Mouse (Mus musculus) right cerebral cortex, adult 18-20 months (tissue): ENCODE data around the gene Hspb9.

ENCODE experiments used
- DNase-seq: peaks from one replicate; pipeline ENCODE4 v3.0.0; 2022; ENCODE audit warnings: mixed read lengths

Gene Hspb9

DNA sequence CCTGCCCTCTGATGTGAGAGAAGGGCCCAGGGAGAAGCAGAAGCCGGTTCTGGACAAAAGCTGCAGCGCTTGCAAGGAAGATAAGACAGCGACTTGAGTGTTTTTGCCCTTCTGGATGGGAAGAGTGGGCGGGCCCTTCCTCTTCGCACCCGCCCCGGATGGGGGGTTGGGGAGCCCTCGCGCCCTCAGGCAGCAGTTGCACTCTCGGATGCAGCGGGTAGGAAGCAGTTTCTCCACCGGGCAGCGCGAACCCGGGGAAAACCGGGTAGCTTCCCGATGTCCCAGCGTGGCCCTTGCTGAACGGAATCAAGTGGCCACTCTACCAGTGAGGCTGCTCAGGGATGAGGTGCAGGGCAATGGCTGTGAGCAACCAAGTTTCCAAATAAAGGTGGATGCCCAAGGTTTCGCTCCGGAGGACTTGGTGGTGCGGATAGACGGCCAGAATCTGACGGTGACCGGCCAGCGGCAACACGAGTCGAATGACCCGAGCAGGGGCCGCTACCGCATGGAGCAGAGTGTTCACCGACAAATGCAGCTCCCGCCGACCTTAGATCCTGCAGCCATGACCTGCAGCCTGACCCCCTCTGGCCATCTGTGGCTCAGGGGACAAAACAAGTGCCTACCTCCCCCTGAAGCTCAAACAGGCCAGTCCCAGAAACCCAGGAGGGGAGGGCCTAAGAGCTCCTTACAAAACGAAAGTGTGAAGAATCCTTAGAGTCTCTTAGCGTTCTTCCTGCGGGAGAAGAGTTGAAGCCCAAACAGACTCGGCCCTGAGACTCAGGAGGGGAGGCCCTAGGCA, at the start of gene Hspb9:
Gene Hspb9 (plus strand): TSS at position 116 of the 799 bp plus-strand sequence.
- peak; percentile 74 for DNase-seq

DNA sequence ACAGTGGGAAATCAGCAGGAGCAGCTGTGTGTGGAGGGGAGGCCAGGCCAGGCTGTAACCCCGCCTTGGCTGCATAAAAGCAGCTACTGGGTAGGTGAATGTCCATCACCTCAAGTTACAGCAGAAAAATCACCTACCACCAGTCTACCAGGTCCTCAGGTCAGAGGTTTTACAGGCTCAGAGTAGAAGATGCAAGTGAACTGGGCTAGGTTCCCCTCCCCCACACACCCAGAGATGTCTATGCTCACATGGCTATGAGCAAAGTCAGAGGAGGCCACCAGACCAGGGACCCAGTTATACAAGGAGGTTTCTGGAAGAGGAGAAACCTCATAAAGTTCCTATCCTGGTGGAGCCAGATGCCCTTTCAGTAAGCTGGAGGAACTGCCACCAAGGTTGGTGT, 42.6 kb upstream of the Hspb9 start:
- no peak for DNase-seq

DNA sequence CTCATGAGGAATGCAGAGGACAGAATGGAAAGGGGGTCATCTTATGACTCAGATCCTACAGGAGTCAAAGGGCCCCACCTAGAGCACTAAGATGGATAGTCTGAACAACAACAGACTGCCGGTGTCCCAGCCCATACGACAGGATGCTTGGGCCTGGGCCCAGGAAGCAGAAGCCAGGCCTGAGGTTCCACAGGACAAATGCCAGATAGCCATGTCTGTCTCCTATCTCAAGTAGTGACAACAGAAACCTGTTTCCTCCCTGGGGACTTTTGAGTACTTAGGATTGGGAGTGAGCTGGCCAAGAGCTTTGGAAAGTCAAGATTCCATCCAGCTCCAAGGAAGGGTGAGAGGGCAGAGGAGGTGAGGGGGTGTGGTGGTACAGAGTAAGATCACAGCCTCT, 41.7 kb upstream of the Hspb9 start:
- no peak for DNase-seq

DNA sequence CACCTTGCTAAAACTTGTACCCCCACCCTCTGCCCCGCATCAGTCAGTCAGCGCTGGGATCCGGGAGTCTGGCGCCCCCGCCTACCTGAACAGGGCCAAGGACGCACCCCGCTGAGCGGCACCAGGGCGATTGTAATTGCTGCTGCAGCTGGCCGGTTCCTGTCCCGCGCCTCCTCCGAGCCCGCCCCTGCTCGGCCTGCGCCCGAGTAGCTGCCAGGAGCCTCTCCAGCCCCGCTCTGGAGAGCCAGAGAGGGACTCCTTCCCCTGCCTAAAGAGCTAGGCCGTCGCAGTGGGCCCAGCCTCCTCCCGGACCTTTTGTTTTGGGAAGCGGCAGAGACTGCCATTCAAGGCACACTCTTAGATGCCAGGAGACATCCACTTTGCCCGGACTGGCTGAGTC, 40.5 kb upstream of the Hspb9 start:
- peak; percentile 13 for DNase-seq

DNA sequence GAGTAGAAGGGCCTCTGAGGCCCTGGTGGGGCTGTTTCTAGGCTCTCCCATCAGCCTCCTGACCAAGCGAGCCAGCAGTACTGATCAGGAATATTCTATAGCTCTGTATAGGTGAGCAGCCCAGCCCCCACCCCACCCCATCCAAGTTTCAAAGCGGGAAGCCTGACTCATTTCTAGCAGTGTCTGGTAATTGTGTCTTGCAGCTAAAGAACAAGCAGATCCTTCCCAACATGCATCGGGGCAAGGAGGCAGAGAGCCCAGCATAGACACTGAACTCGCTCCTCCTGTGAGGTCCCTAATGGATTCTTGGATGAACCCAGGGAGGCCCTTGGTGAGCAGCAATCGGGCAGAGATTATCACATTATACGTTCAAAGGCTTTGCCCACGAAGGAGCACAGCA, 35.8 kb upstream of the Hspb9 start:
- peak; percentile 61 for DNase-seq

DNA sequence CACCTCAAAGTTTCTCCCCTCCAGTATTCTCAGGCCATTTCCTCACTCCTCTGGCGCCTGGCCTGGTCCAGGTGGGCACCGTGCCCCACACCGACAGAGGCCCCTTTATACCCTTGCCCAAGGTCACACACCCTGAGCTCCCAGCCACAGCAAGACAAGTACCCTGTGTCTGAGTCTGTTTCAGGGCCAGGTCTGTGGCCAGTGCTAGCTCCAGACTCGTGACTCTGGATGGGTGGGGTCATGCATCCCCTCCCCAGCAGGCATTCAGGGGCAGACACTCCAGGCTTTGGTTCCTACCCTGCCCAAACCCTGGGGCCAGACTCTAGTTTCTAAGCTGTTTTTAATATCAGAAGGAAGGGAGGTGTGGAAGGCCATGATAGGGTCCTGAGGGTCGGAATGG, 31.8 kb upstream of the Hspb9 start:
- DNase-seq, result no peak

DNA sequence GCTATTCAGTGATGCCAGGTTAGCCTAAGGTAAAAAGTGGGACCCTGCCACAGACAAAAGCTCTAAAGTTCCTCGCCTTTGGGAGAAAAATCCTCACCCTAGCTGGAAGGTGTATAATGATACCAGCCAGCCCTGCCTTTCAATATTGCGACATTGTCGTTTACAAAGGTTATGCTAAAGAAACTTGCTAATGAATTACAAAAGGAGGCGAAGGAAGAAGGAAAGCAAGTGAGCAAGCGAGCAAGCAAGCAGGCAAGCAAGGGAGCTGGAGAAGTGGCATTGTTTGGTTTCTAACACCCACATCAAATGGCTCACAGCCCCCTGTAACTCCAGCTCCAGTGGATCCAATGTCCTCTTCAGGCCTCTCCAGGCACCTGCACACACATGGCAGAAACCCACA, 31.1 kb upstream of the Hspb9 start:
- DNase-seq, result no peak

DNA sequence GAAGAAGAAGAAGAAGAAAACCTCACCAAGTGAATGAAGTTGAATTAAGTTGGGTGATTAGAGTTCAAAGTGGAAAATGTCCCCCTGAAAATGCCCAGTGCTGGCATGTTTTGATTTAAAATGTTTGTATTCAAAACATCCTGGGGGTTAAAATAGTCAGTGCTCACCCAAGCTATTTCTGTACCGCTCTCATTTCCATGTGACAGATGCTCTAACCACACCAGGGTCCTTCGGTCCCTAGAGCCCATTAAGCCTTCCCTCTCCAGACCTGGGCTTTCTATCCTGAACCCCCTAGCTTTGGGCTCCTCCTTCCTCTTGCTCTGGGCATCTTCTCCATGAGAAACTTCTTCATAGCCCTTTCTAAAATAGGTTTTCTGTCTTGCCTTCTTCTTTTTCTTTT, 29.6 kb upstream of the Hspb9 start:
- DNase-seq, result no peak

DNA sequence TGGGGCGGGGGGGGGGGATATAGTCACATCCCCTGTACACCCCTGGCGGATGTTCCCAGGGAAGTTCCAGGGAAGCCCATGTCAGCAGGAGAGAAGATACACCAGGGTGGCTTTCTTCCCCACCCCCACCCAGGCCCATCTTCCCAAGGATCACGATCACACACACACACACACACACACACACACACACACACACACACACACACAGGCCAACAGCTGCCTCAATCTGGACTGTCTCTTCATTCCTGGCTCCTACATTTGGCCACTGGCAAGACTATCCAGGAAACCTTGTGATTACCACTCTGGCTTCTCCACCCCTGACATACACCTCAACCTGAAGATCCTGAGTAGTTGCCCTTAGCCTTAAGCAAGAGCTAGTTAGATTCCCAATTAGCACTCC, 28.3 kb upstream of the Hspb9 start:
- DNase-seq, result no peak

DNA sequence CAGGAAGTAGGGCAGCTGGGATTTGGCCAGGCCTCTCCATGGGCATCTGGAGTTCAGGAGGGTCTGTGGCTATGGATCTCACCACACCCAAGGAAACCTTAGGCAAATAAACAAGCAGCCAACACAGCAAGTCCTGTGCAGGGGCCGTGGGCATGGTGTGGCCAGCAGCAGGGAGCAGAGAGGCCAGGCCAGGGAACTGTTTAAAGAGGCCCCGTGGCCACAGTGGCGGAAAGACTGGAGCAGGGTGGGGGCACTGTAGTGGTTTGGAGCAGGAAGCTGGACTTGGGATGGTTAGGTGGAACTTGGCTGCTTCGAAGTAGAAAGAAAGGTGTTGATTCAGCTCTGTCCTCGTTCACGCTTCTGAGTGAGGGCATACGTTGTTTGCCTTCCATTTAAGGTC, 26.4 kb upstream of the Hspb9 start:
- DNase-seq, result no peak

DNA sequence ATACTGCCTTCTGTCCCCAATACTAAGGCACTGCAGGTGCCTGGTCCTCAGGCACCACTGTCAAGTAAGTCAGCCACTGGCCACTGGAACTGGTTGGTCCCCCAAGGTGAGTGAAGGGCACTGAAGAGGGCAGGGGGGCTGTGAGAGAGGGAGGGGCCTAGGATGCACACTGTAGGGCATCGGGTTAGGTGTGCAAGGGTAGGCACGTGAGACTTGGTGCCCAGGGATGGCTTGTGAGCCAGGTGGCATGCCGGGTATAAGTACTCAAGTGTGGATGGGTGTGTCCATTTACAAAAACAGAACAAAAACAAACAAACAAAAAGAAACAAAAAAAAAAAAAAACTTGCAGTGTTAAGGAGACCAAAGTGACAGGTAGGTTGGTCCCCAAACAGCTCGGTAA, 25.2 kb upstream of the Hspb9 start:
- DNase-seq, result no peak

DNA sequence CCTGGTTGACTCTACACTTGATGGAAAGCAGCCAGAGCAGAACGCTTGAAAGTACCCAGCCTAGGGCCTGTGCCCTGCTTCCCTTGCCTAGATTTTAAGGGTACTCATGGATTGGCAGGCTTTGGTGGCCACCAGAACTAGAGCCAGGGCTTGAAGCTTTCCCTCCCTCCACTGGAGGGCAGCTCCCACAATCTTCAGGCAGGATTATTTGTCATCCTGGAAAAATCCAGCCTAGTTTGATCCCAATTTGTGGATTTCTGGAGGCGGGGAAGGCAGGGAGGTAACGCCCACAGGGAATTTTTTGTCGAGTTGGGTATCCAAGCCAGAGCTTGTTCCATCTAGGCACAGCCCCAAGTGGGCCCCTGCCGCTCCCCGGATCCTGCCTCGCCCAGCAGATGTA, 23.3 kb upstream of the Hspb9 start:
- no peak for DNase-seq

DNA sequence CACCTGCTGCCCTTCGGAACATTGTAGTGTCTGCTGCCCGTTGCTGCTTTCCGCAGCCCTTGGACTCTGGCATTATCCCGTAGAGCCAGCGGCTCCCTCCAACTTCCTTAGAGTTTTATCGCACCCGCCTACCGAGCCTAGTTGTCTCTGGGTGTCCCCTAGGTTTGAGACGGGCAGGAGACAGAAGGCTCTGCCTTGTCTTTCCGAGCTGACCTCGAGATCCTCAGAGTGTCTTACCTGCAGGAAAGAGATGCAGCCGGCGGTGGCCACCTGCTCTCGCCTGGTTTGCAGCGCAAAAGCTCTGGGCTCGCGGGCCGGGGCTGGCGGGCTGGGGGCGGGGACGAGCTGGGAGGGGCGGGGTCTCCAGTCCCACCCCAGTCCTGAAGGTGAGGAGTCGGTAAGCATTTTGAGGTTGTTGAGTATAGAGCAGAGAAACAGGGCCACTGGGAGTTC, 21.5 kb upstream of the Hspb9 start, which contains the start of gene Zfp385c:
Gene Zfp385c (minus strand): TSS at position 292 of the 453 bp plus-strand sequence.
- no peak for DNase-seq

DNA sequence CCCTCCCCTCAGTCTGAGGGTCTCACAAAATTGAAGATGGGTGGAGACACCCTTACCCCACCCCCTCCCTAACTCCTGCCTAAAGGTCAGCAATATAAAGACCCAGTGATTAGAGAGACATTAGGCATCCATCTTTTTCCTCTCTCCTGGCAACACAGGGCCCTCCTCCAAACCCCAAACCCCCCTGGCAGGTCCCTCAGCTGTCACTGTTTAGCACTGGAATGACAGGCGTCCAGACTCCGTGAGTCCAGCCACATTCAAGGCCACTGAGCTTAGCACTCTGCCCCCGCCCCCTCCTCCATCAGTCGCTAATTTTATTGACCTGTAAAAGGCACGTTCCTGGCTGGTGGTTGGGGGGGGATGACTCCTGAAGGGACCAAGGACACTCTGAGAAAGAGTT, 20.5 kb upstream of the Hspb9 start:
- no peak for DNase-seq

DNA sequence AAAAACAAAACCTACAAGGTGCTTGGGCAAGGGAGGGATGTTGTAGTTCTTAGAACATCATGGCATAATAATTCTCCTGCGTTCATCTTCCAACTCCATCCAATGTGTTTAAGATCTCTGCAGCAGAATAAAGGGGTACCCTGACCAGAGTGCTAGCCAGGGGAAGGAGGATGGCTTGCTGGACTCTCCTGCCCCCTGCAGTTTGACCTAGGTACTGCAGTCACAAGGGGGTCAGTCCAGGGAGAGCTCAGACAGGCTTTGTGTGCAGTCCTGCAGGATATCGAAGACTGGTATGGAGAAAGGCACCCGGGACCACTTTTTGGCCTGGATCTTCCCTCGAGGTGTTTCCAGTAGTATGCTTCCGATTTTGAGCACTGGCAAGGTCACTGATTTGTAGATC, 18.7 kb upstream of the Hspb9 start:
- DNase-seq, result peak; percentile 64

DNA sequence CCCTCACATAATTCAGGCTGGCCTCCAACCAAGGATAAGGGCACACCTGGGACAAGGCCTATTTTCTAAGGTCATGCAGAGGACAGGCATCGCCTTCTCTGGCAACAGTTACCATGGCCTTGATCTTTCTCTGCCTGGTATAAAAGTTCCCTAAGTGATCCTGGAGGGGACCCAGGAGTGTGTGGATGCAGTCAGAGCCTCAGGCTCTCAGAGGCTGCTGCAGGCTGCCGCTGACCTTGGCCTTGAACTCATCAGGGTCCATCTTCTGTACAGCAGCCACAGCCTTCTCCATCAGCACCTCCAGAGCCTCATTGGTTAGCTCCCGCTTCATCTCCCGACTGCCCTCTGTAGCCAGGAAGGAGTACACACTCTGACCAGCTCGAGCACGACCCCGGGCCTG, 15.7 kb upstream of the Hspb9 start:
- DNase-seq, result no peak

DNA sequence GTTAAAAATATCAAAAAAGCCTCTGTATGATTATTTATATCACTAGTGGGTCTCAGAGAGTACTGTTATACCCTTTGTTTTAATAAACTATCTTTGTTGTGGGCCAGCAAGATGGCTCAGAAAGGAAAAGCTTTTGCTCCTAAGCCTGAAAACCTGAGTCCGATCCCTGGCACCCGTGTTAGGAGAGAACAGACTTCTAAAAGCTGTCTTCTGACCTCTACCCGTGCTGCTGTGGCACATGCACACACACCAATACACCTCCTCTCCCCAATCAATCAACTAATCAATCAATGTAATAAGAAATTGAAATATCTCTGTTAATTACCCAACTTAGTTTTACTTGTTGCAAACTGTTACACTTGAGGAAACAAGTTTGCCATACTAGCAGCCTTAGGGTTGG, 12.9 kb upstream of the Hspb9 start:
- DNase-seq, result no peak

DNA sequence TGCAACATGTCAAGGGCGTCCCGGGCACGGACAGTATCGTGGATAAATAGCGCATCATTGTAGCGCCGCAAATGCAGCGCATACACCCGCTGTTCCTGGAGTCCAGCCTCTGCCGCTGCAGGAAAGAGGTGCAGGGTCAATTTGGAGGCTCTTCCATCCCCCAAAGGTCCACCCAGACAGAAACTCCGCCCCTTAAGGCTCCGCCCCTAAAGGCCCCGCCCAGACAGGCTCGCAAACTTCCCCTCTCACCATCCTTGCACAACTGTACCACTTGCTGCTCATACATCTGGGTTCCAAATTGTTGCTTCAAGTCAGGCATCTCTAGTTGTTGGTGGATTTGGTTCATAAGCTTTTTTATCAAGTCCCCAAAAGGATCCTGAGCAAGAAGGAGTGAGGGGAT, 12.3 kb upstream of the Hspb9 start:
- DNase-seq, result no peak

DNA sequence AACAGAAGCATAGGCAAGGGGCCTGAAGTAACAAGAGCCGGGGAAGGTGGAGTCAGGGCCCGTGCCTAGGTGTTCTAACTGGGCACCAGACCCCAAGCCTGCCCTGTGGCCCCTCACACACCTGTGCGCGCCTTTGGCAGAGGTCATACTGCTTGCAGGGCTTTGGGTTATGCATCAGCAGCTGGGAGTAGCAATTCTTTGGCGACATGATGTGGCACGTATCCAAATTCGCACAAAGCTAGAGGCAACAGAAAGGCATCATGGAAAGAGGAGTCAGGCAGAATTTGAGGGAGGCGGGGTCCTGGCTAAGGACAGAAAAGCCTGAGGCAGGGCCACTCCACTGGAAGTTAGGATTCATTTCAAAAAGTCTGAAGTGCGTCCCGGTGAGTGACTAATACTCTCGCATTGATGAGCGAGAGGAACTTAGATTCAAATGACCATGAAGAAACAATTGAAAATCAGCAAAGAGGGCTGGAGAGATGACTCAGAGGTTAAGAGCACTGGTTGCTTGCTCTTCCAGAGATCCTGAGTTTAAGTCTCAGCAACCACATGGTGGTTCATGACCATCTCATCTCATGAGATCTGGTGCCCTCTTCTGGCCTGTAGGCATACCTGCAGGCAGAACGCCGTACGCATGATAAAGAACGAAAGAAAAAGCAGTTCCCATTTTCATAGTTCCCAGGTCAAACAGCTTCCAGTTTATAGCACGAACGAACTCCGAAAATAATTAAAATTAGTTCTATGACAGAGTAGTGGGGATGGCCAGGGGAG, 11.4 kb upstream of the Hspb9 start:
- peak; percentile 56 for DNase-seq

DNA sequence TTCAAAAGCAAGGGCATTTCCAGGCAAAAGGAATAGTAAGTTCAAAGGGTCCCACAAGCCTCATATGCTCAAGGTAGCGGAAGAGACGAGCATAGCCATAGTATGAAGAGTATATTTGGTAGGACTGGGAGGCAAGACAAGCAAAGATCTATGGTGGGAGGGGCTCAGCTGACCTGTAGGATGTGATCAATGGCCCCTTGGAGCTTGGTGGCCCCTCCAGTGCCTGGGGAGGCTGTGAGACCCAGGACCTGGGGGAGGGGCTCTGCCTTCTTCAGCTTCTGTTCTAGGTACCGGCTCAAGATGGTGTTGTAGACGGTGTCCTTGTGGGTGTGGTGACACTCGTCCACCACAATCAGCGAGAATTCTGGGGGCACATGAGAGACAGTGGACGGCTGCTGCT, 10.7 kb upstream of the Hspb9 start:
- DNase-seq, result no peak

DNA sequence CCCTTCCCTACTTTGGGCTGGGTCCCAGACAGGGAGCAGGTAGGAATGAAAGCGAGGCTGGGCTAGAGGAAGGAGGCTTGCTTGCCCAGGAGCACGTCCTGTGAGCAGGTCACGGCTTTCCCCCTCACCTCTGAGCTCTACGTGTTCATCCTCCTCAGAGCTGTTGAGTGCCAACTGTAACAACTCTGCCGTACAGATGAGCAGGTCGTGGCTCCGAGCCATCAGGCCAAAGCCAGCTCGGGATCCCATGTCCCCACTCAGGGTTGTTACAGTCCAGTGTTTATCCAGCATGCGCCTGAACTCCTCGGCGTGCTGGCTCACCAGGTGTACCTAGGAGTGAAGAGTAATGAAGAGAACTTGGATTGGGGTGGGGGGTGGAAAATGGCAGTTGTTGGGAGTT, 10.3 kb upstream of the Hspb9 start:
- no peak for DNase-seq

DNA sequence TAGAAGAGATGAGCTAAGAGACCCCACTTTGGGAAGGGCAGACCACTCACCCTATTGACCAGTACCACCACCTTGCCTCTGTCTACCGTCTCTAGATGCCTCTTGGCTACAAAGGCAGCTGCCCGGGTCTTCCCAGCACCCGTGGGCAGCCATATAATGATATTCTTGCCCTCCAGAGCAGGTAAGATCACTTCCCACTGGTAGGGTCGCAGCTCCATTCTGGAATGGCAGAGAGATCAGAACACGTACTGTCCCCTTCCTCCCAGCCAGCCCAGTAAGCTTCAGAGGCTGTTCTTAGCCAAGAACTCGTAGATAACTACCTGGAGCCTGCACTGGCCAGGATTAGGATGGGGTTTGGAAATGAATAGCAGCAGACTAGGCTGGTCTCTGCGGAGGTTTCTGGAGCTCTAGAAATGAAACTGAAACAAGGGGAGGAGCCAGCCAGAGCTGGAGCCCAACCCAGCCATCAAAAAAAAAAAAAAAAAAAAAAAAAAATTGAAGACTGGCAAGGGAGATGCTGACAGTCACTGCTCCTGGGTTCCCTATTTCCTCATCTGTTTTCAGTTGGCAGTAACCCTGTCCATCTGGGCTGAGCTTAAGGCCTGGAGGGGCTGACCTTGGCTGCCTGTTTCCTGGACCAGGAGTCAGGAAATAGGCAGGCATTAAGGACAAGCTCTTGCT, 9.7 kb upstream of the Hspb9 start, which contains the start of gene Dhx58:
Gene Dhx58 (minus strand): TSS at position 421 of the 681 bp plus-strand sequence.
- DNase-seq, result no peak

DNA sequence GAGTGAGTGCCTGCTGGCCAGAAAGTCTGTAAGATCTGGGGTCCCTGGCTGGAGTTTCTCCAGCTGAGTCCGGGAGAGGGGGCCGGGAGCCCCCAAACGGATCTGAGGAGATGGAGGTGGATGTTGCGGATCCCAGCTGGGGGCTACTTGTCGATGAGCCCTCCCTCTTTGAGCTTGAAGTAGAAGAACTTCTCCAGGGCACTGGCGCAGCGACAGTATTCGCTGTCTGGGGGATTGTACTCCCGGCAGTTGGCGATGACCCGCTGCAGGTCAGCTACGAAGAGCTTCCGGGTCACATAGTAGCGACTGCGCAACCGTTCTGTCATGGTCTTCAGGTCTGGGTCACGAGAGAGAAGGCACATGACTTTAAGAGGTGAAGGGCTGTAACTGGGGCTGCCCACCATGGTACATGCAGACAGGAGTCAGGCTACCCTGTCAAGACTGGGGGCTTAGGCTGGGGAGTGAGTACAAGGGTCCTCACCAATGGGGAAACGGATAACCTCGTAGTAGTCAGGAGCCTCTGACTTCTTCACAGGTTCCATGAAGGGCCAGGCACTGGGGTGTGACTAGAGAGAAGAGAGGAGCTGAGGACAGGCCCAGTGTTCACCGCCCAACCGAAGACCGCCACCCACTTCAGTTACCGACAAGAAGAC, 8.4 kb upstream of the Hspb9 start:
- DNase-seq, result no peak
